Mouse (Mus musculus) forelimb bud, embryonic 11.5 days (tissue): ENCODE measurements around the gene Dzip3.

ENCODE experiments used
- DNase-seq: peaks from one replicate; pipeline ENCODE4 v3.0.0-alpha.2; 2012; ENCODE audit warnings: low read depth, low spot score

The Dzip3 gene

DNA sequence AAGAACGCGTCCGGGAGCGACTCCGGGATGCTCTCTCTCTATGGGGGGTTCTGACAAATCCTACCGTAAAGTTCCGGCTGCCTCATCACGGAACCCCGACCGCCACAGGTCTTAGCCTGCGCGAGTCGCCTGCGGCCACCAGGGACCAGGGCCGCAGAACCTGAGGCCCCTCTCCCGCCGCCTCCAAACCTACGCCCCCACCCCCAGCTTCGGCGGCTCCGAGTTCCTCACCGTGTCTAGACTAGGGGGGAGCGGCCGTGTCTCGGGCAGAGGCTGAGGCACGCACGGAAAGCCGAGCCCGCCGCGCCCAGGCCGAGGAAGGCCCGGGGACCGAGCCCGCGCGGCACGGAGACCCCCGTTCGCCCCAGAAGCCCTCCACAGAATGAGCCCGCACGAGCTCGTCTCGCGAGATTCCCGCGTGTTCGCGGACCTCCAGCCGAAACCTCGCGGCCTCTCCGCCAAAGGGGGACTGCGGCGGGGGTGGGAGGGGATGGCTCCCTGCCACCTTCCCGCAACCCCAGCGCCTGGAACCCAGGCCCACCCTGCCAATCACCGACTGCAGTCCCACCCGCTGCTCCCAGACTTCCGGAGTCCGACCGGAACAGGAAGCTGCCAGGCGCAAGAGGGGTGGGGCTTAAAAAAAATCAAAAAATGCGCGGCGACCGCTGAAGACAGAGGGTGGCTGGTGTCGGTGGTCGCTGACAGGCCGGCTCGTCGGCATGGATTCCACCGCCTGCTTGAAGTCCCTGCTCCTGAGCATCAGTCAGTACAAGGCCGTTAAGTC lies at the start of gene Dzip3, which contains the start of gene Cip2a:
Dzip3 (minus strand) TSS at position 607 of the 784 bp plus-strand sequence.
Cip2a (plus strand) TSS at position 627 of the 784 bp plus-strand sequence.
- DNase-seq, result peak; percentile 95

DNA sequence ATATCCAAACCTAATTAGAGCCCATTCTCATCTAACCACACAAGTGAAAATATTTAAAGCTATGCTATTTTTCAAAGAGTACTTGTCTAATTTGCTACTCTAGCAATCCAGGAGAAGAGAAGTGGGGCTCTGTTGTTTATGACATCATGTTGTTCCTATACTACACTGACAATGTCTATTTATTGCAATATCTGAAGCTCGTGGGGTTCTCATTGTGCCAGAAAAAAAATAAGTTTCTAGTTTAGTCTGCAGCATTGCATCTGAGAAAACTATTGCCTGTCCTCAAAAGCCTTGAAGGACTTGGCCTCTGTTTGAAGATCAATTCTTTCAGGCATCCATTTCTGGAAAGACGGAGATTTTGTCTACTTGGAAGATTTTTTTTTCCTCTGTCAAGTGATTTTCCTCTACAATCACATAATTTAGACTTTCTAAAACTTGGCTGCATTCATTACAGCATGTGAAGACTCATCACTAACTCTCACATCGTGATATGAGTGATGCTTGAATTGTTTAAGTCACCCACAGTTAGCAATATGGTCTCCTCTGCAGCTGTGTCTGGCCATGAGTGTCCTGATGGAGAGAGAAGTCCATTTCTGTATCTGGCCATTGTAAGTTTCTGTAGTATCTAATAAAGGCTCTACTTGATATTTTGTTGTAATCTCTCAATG lies 46.7 kb upstream of the Dzip3 start:
- no peak for DNase-seq

GRCm38 (mm10) chr16:49037771-49038170 lies 43.8 kb upstream of the Dzip3 start:
- no peak for DNase-seq

DNA sequence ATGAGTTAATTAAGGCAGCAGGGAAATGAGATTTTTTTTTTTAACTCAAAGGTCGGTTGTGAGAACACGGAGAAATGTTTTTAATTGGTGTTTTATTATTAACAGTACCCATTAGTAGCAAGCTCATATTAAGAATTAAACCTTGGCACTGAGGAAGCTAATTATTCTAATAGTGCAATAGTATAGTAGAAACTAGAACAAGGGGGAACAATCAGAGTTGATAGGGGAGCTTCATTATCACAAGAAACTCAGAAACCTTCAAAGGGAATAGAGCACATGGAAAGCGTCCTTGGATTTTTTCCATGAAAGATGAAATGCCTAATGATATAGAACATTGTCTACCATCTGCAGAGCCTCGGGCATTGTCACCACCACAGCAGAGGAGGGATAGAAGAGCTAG lies 41.9 kb upstream of the Dzip3 start:
- DNase-seq, result no peak

DNA sequence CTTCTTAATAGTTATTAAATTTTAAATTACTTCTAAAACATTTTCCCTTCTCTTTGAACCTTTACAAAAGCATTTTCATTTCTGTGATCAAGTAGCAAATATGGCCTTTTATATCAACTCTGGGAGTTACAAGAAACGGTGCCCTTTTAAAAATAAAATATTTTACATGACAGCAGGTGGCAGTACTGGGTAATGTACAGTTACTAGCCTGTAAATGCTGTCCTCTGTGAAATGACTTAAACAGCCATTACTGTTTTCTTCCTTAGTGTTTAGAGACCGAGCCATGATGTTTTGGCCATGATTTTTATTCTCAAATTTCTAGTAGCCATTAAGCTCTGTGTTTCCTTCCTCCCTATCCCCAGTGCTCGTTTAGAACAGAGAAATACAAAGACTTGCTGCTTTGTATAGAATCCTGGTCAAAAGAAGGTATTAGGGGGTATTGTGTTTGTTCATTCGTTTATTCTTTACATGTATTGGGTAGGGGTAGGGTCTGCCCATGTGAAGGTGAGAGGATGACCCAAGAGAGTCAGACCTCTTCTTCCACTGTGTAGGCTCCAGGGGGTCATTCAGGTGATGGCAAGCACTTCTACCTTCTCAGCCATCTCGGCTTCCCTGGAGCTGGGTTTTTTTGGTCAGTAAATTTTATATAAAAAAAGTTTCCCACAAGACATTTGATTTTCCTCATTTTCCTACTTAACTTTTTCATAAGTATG lies 22.8 kb upstream of the Dzip3 start:
- DNase-seq, result no peak

GRCm38 (mm10) chr16:49004151-49004550 lies 10.2 kb upstream of the Dzip3 start:
- no peak for DNase-seq

- DNase-seq, result no peak
Observed at GRCm38 (mm10) chr16:48994343-48994693, 353 bp upstream of the Dzip3 start.

- DNase-seq, result no peak
Observed at GRCm38 (mm10) chr16:48993231-48993558, 770 bp downstream of the Dzip3 start.

DNA sequence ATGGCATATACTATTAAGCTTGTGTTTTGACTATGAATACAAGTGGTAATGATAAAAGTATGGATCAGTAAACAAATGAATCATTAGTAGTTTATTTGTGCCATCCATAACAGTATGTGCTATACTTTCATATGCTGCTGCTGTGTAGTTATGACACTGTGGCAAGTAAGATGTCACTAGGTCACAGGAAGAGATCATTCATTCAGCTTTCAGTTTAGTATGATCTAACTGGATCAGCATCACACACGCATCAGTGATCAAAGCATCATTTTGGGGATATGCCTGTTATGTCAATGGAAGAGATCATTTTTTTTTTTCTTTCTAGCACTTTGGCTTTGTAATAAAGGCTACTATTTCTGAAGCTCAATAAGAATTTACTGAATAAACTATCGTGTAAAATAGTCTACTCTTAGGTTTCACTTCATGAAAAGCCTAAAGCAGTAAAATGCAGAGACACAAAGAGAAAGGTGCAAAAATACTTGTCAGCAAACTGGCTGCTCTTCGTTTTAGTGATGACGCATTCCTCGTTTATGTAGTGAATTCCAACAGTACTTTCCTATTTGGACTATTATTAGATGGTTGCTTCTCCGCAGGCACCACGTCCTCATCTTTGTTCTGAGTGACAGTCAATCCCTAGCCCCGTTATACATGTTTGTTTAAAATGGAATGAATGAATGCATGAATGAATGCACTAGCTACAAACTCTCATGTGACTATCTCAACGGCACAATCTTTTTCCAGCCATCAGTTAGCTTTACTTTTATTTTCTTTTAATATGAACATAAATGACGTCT lies 1.3 kb downstream of the Dzip3 start:
- no peak for DNase-seq

DNA sequence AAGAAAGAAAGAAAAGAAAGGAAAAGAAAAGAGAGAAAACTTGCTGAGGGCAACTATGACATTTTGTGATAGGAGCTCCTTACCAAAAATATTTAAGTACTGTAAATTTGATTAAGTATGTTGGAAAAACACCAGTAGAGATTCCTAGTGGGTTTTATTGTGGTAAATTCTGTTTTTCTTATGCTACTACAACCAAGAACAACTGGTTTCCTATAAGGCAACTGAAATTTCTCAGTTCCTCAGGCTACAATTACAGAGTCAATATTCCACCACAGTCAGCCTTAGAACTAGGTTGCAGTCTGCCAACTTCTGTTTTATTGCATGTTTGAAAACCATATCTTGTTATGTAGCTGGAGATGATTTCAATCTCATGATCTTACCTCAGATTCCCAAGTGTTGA lies 4.3 kb downstream of the Dzip3 start:
- DNase-seq, result no peak

GRCm38 (mm10) chr16:48985034-48985627 lies 8.8 kb downstream of the Dzip3 start:
- no peak for DNase-seq

- DNase-seq, result no peak
Observed at GRCm38 (mm10) chr16:48979965-48980364, 14.0 kb downstream of the Dzip3 start.

GRCm38 (mm10) chr16:48973548-48973947 lies 20.4 kb downstream of the Dzip3 start:
- DNase-seq, result no peak

DNA sequence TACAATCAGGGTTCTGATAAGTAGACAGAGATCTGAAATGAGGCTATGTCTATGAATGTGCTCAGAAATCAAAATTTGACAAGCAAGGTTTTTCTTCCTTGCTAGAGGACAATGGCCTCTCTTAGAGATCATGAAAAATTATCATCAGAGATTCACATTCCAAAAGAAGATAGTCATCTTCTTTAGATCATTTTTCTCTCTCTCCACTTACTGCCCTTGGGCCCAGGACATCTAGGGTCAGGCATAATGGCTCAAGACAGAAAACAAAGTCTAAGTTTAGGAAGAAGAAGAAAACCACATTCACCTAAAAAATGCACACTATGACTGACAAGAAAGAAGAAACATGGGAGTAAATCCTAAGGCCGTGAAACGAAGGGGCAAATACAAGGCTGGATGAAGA lies 21.0 kb downstream of the Dzip3 start:
- DNase-seq, result no peak

- DNase-seq, result peak; percentile 7
Observed at GRCm38 (mm10) chr16:48941805-48942204, 52.2 kb downstream of the Dzip3 start.

DNA sequence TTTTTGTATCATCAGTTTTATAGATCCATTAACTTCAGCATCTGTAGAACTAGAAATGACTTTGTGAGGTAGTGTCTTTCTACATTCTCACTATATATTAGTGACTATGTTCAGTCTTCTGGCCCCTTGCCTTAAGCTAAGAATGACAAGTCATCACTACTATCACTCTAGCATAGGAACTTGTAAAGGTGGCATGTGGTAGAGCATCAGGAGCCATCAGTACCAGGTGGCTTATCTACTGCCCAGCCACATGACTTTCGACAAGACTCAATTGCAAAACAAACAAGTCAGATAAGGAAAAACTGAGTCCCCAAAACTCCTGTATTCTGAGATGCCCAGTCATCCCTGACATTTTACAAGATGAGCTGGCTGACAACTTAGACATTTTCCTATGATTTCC lies 70.2 kb downstream of the Dzip3 start:
- DNase-seq, result no peak

DNA sequence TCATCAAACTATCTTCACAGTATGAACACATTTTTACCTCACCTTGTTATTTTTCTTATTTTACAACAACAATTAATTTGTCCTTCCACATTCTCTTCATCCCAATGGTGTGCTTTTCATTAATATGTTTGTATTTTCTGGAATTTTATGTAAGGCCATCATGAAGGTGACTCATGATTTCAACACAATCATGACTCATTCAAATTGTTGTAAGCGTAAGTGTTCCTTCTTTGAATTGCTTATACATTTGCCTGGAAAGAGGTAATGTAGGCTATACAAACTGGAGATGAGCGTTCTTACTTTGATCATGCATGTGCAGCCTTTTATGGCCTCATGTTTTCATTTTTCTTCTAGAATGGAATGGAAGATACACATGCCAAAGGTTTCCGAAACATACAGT lies 80.8 kb downstream of the Dzip3 start:
- no peak for DNase-seq

GRCm38 (mm10) chr16:48911184-48911583 lies 82.8 kb downstream of the Dzip3 start:
- no peak for DNase-seq

DNA sequence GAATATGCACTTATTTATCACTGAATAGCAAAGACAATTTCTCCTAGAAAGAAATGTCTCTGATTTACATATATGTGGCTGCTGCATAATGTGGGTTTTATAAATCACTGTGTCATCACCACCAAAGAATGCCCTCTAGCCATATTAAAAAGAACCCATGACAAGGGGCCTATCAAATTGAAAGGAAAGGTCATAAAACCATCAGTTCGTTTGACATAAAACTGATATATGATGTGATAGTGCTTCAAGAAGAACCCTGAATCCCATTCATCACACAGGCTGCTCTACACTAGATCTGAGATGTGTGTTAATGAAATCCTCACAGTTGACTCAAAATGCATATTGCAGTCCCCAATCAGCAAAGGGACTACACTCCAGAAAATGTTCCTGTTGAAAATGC lies 94.1 kb downstream of the Dzip3 start:
- DNase-seq, result no peak

GRCm38 (mm10) chr16:48890733-48891132 lies 103.2 kb downstream of the Dzip3 start:
- DNase-seq, result no peak
